8 mouse cellular contexts compared by ENCODE assay signal in the genomic region with DNA sequence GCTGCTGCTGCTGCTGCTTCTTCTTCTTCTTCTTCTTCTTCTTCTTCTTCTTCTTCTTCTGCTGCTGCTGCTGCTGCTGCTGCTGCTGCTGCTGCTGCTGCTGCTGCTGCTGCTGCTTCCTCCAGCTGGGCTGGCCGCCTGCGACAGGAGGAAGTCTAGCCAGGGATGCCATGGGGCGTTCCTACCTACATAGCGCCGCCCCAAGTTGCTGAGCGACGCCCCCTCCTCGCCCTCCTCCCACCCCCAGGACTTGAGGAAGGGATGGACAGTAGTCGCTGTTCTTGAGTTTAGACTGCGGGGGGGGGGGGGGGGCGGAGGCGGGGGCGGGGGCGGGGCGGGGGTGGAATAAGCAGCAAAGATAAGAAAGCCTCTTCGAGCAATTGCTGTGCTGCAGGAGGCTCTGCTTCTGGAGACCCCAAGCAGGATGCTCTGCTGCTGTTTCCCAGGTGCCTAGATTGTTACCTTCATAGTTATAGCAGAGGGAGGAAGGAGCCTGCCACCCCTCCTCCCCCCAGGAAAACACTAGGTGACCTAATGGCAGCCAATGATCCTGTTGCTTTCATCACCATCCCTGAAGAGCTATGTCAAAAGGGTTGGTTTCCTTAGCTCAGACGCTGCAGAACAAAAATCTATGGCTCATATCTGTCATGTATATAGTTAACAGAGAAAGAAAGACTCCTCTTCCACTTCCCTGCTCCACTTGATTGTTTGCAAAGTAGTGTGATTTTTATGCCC. TPM values are rescaled to one million over a fixed set of nuclear protein-coding genes. Genes with fewer than 3 reads are reported as not detected.
DNase-seq lines count a peak whose midpoint lies in the region; ATAC-seq and TF ChIP-seq lines count a peak whose summit lies in the region.

A gene (minus strand): TSS at position 685 of the 735 bp plus-strand sequence.

- peak; percentile 88 for DNase-seq in MEL (ENCODE audit: low read depth, low spot score)
- peak; percentile 38 for DNase-seq in c-Kit-positive CD71-negative TER-119-negative erythroid progenitor cells, embryonic 14.5 days (ENCODE audit: low read depth)
- peak; percentile 52 to 53 for DNase-seq in heart, postnatal 10 days
- DNase-seq in kidney, postnatal 36 days, result peak; percentile 54 to 72
- peak; percentile 59 for DNase-seq in lung, postnatal 0 days (ENCODE audit: low spot score)
- peak; percentile 59 for DNase-seq in thymus, adult 2 months

- 20% methylated on average over 4 of the region's 17 CpGs for WGBS in forebrain, embryonic 12.5 days
- 8% methylated on average over 7 of the region's 17 CpGs for WGBS in lung, postnatal 0 days
- 0% methylated on average over 8 of the region's 17 CpGs for WGBS in thymus, adult 2 months

- H3K4me2 ChIP-seq in forebrain, embryonic 12.5 days, result peak within 1 kb of the TSS; percentile 54
- peak within 1 kb of the TSS; percentile 54 for H3K4me2 ChIP-seq in lung, postnatal 0 days (replicated peaks; ENCODE audit: low read depth, low read length)

- no peaks in the 10 kb centered on the region for H3K9me3 ChIP-seq in MEL (replicated peaks; ENCODE audit: insufficient read depth, low read length)
- H3K9me3 ChIP-seq in forebrain, embryonic 12.5 days, result no peaks in the 10 kb centered on the region
- no peaks in the 10 kb centered on the region for H3K9me3 ChIP-seq in lung, postnatal 0 days (ENCODE audit: low read length)

- peak; percentile 90 for ATAC-seq in forebrain, embryonic 12.5 days (ENCODE audit: low FRiP score)
- ATAC-seq in lung, postnatal 0 days, result peak; percentile 92
- ATAC-seq in neutrophil, adult 5-6 weeks (ENCODE audit: extremely low read depth, insufficient number of reproducible peaks, low FRiP score, poor library complexity, severe bottlenecking), result peak; percentile 98

- no peaks in the 10 kb centered on the region for H3K4me1 ChIP-seq in MEL (ENCODE audit: control insufficient read depth in 1 of 2, insufficient read depth in 2 of 2, low read length in 2 of 2)
- H3K4me1 ChIP-seq in forebrain, embryonic 12.5 days, result no peaks in the 10 kb centered on the region; the same call in 1 of the 2 replicates
- H3K4me1 ChIP-seq in lung, postnatal 0 days (ENCODE audit: insufficient read depth, low read depth, low read length), result no peaks in the 10 kb centered on the region
- 0 out of 2 replicates have a peak, but pooled peaks cover 2% of the 10 kb centered on the region for H3K4me1 ChIP-seq in thymus, adult 2 months (replicated peaks; ENCODE audit: control insufficient read depth, insufficient read depth, low read length)

- TF ChIP-seq EP300 in MEL (IDR thresholded peaks at IDR 0.05; ENCODE audit: low read depth in 1 of 2, low read length in 2 of 2), result no peak
- TF ChIP-seq EP300 in lung, postnatal 0 days (IDR thresholded peaks at IDR 0.05), result no peak

- no peaks in the 10 kb centered on the region for H3K36me3 ChIP-seq in MEL (ENCODE audit: control insufficient read depth in 1 of 2, insufficient read depth in 2 of 2, low read length in 2 of 2)
- no peaks in the 10 kb centered on the region for H3K36me3 ChIP-seq in forebrain, embryonic 12.5 days (replicated peaks)
- H3K36me3 ChIP-seq in lung, postnatal 0 days (ENCODE audit: insufficient read depth, low read length), result no peaks in the 10 kb centered on the region
- no peaks in the 10 kb centered on the region for H3K36me3 ChIP-seq in thymus, adult 2 months (ENCODE audit: control insufficient read depth, insufficient read depth, low read length)

- TF ChIP-seq RAD21 in MEL (IDR thresholded peaks at IDR 0.05; ENCODE audit: low read depth, low read length), result no peak

- intact Hi-C loops in heart, postnatal 10 days (cut with DNase I), result no loop called here

- TF ChIP-seq CTCF in MEL (IDR thresholded peaks at IDR 0.05 in 2 of 3, conservative IDR thresholded peaks at IDR 0.05 in 1 of 3; ENCODE audit: control insufficient read depth in 1 of 3, insufficient read depth in 1 of 3, low read depth in 2 of 3, low read length in 3 of 3, poor library complexity in 1 of 3, severe bottlenecking in 1 of 3), result no peak
- no peak for TF ChIP-seq CTCF in lung, postnatal 0 days (IDR thresholded peaks at IDR 0.05)
- TF ChIP-seq CTCF in thymus, adult 2 months (IDR thresholded peaks at IDR 0.05; ENCODE audit: borderline replicate concordance, control insufficient read depth, extremely low read depth, insufficient read depth, low read length, poor library complexity), result no peak

- H3K9ac ChIP-seq in MEL (ENCODE audit: control insufficient read depth, low read depth, low read length, poor library complexity, severe bottlenecking), result peak within 1 kb of the TSS; percentile 70
- H3K9ac ChIP-seq in forebrain, embryonic 12.5 days, result peak within 1 kb of the TSS; percentile 44; the same call in 1 of the 2 replicates
- peak within 1 kb of the TSS; percentile 26; the same call in 1 of the 2 replicates for H3K9ac ChIP-seq in lung, postnatal 0 days (replicated peaks; ENCODE audit: low read depth)

- H3K27me3 ChIP-seq in MEL (ENCODE audit: control insufficient read depth in 1 of 2, insufficient read depth in 2 of 2, low read length in 2 of 2), result no peaks in the 10 kb centered on the region
- no peaks in the 10 kb centered on the region for H3K27me3 ChIP-seq in forebrain, embryonic 12.5 days
- no peaks in the 10 kb centered on the region for H3K27me3 ChIP-seq in lung, postnatal 0 days (replicated peaks; ENCODE audit: insufficient read depth, low read length)
- H3K27me3 ChIP-seq in thymus, adult 2 months (ENCODE audit: control insufficient read depth, insufficient read depth, low read length), result no peaks in the 10 kb centered on the region

- H3K4me3 ChIP-seq in MEL (ENCODE audit: control insufficient read depth in 1 of 2, insufficient read depth in 1 of 2, low read depth in 2 of 2, low read length in 2 of 2), result peak within 1 kb of the TSS; percentile 90 to 92
- H3K4me3 ChIP-seq in forebrain, embryonic 12.5 days (replicated peaks), result peak within 1 kb of the TSS; percentile 45
- H3K4me3 ChIP-seq in lung, postnatal 0 days (ENCODE audit: low read depth, low read length), result peak within 1 kb of the TSS; percentile 43
- peak within 1 kb of the TSS; percentile 78 for H3K4me3 ChIP-seq in thymus, adult 2 months (ENCODE audit: control insufficient read depth, insufficient read depth, low read length)

- H3K27ac ChIP-seq in MEL (ENCODE audit: control insufficient read depth, low read depth, low read length), result peak within 1 kb of the TSS; percentile 47
- H3K27ac ChIP-seq in forebrain, embryonic 12.5 days, result no peak within 1 kb of the TSS
- H3K27ac ChIP-seq in lung, postnatal 0 days (ENCODE audit: low read length), result peak within 1 kb of the TSS; percentile 62; the same call in 1 of the 2 replicates
- no peak within 1 kb of the TSS; the same call in 1 of the 2 replicates for H3K27ac ChIP-seq in thymus, adult 2 months (ENCODE audit: control insufficient read depth, insufficient read depth, low read length)

- H3K79me2 ChIP-seq in MEL (ENCODE audit: control insufficient read depth, insufficient read depth, low read length, poor library complexity), result no peaks in the 10 kb centered on the region

- no peak for TF ChIP-seq POLR2A in MEL (IDR thresholded peaks at IDR 0.05; ENCODE audit: control insufficient read depth in 1 of 2, insufficient read depth in 1 of 2, low read depth in 1 of 2, low read length in 2 of 2, poor library complexity in 1 of 2)
- no peak for TF ChIP-seq POLR2A in thymus, adult 2 months (IDR thresholded peaks at IDR 0.05; ENCODE audit: control insufficient read depth, extremely low read depth, insufficient read depth, low read length, poor library complexity)

TF ChIP-seq in MEL, 35 proteins besides CTCF, POLR2A, EP300 and RAD21:
- TF ChIP-seq CHD1 (IDR thresholded peaks at IDR 0.05; ENCODE audit: low read depth, low read length) (no peak), ZNF384 (IDR thresholded peaks at IDR 0.05; ENCODE audit: low read depth, low read length) (no peak), CHD2 (IDR thresholded peaks at IDR 0.05; ENCODE audit: low read length) (no peak), GATA1 (IDR thresholded peaks at IDR 0.05; ENCODE audit: low read depth, low read length) (no peak), KAT2A (conservative IDR thresholded peaks at IDR 0.05; ENCODE audit: low read depth, low read length) (no peak), NELFE (IDR thresholded peaks at IDR 0.05; ENCODE audit: low read depth, low read length) (no peak), MAX (IDR thresholded peaks at IDR 0.05; ENCODE audit: low read length) (no peak), E2F4 (IDR thresholded peaks at IDR 0.05; ENCODE audit: borderline replicate concordance, low read depth, low read length) (no peak), TAL1 (IDR thresholded peaks at IDR 0.05; ENCODE audit: low read length) (no peak), MYB (IDR thresholded peaks at IDR 0.05; ENCODE audit: low read depth, low read length) (no peak), POLR2AphosphoS5 (IDR thresholded peaks at IDR 0.05; ENCODE audit: borderline replicate concordance, low read depth, low read length) (no peak), HCFC1 (IDR thresholded peaks at IDR 0.05; ENCODE audit: low read depth, low read length) (no peak), TCF12 (IDR thresholded peaks at IDR 0.05; ENCODE audit: low read depth, low read length) (no peak), ZKSCAN1 (IDR thresholded peaks at IDR 0.05; ENCODE audit: low read depth, low read length) (no peak), MYC (IDR thresholded peaks at IDR 0.05; ENCODE audit: low read depth, low read length) (no peak), USF2 (IDR thresholded peaks at IDR 0.05; ENCODE audit: borderline replicate concordance in 1 of 2, insufficient read depth in 1 of 2, low read depth in 1 of 2, low read length in 2 of 2) (no peak), JUND (IDR thresholded peaks at IDR 0.05; ENCODE audit: low read depth, low read length) (no peak), ZC3H11A (IDR thresholded peaks at IDR 0.05; ENCODE audit: low read depth, low read length) (no peak), MXI1 (IDR thresholded peaks at IDR 0.05; ENCODE audit: low read depth, low read length) (no peak), MEF2A (IDR thresholded peaks at IDR 0.05; ENCODE audit: extremely low read depth, insufficient replicate concordance, low read depth, low read length, poor library complexity, severe bottlenecking) (no peak)

RNA-seq across cellular contexts. Expression of the gene that starts here (rescaled TPM):
- total RNA-seq in MEL (2012; rRNA removed), result 0.23 and 0.36 TPM in 2 replicates
- under 1 TPM in 1 of 2 experiments, not detected in 1; 0.70 TPM for polyA plus RNA-seq in MEL (2012; ENCODE audit: insufficient read depth in 1 of 2, insufficient read length in 2 of 2, low read depth in 1 of 2, low replicate concordance in 2 of 2, missing spikeins in 1 of 2)
- polyA plus RNA-seq in forebrain, embryonic 12.5 days (2016; fragmentation: Nextera tagmentation; extraction: Ambion mirVana), result 0.85 and 1.0 TPM in 2 replicates
- total RNA-seq in heart, postnatal 10 days (2021), result 1 to 10 TPM; 2.6 to 2.9 TPM
- polyA plus RNA-seq in lung, postnatal 0 days (2015; fragmentation: Nextera tagmentation; extraction: Ambion mirVana), result 5.0 and 5.2 TPM in 2 replicates
- total RNA-seq in neutrophil, adult 5-6 weeks (2017), result 14.0 and 14.4 TPM in 2 replicates
- polyA plus RNA-seq in thymus, adult 2 months (2012; rRNA removed), result 2.6 and 3.0 TPM in 2 replicates

Comparison
In these comparisons a context has a peak if more than half of its experiments do, and no peak if none do; other contexts are left out.
1. Peak in DNase-seq, H3K4me3 ChIP-seq, H3K27ac ChIP-seq and H3K9ac ChIP-seq in MEL; RNA of the gene not detected or under 1 TPM.
2. DNase-seq: peak in every context shown above with its lines; median percentile 88 in MEL; 63 in kidney, postnatal 36 days; 59 in lung, postnatal 0 days; 59 in thymus, adult 2 months; 52 in heart, postnatal 10 days; 38 in c-Kit-positive CD71-negative TER-119-negative erythroid progenitor cells, embryonic 14.5 days.